Mouse (Mus musculus): ENCODE measurements around the gene Glt6d1. TPM values are rescaled to one million over a fixed set of nuclear protein-coding genes. Genes with fewer than 3 reads are reported as not detected.
"Not testable (repeated sequence)": the region's sequence is repeated elsewhere in the genome, so short reads cannot be mapped to it uniquely, and the experiment has no call there.

Gene Glt6d1
- polyA plus RNA-seq (2012; rRNA removed), result not detected in 2 replicates

DNA sequence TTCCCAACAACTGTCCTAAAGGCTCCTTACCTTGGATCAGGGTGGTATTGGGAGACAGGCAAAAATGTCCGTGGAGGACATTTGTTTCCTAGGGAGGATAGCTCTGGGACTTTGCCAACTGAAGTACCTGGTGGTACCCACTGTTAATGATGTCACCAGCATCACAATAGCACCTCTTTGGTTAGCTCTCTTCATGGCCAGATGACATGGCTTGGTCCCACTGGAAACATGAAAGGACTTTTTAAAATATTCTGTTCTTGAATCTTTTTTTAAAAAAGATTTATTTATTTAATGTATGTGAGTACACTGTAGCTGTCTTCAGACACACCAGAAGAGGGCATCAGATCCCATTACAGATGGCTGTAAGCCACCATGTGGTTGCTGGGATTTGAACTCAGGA, at the start of gene Glt6d1:
Gene Glt6d1 (minus strand): TSS at position 101 of the 400 bp plus-strand sequence.
- DNase-seq (ENCODE audit: low spot score), result not testable (repeated sequence)

GRCm38 (mm10) chr2:25865412-25865811, 49.8 kb upstream of the Glt6d1 start:
- no peak for DNase-seq (ENCODE audit: low spot score)

DNA sequence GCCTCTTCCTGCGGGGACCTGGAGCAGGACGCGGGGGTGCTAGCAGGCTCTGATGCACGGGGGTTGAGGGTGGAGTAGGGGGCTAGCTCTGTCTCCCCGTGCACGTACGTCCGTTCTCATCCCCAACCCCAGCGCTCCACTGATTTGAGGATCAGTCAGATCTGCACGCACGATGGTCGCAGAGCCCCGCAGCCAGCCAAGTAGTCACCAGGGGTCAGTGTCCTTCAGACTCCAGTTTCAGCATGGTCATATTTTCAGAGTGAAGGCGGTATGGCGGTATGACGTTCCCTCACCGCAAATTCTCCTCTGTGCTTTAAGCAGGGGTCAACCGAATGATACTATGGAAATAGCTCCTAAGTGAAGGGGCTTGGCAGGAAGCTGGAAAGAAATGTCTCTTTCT, 48.6 kb upstream of the Glt6d1 start:
- no peak for DNase-seq (ENCODE audit: low spot score)

GRCm38 (mm10) chr2:25863337-25864131, 47.9 kb upstream of the Glt6d1 start, which contains the start of gene Kcnt1:
Kcnt1 (plus strand) TSS chr2:25863734.
- DNase-seq (ENCODE audit: low spot score), result no peak

DNA sequence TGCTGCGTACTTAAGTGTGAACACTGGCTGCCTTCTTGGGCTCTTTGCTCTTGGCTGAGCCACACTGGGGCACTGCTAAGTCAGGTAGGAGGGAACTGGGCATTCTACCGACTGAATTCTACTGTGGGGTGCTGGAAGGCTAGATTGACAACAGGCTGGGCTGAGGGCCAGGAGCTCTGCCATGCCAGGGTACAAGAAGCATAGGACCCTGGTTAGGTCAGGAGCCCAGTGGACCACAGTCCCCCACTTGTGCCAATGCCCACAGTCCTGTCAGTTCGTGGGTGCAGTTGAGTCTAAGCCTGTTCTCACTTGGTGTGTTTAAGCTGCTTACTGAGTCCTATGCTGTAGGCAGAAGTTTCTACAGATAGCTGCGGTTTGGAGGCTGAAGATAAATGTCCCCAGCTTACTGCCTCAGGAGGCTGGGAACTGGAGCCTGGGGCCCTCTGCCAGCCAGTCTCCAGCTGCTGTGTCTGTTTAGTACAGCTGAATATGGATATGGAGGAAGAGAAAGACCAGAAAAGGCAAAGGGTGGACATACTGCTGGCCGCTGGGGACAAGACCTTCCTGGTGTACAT, 47.1 kb upstream of the Glt6d1 start:
- no peak for DNase-seq (ENCODE audit: low spot score)

DNA sequence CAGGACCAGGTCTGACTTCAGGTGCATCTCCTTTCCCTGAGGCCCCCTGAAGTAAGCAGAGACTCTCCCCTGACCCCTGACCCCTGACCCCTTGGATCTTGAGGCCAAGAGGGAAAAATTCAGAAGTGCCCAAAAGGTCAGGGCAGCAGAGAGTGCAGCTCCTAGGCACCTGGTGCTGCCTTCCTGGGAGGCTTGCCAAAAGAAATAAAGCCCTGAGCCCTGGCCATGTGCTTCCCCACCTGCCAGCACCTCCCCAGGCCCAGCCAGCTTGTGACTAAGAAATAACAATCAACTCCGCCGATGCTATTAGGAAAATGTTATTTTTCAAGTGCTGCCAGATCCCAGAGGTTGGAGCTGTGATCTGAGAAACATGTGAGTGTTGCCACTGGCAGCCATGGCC, 46.4 kb upstream of the Glt6d1 start:
- DNase-seq (ENCODE audit: low spot score), result no peak

DNA sequence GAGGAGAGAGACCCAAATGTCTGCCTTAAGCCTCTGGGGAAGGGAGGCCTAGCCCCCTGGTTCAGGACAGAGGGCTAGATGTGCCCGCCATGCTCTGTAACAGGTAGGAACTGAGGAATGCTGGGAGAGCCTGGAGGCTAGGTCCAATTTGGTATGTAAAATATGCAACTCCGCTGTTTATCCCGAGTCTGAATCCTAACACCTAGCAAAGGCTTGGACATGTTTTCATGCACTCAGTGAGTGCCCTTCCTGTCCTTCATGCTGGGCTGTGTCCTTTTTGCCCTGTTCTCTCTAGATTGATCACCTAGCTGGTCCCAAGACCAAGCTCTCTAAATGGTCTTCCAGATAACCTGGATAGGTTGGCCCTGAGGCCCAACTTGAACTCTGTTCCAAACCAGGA, 44.2 kb upstream of the Glt6d1 start:
- DNase-seq (ENCODE audit: low spot score), result no peak

GRCm38 (mm10) chr2:25853998-25854397, 38.4 kb upstream of the Glt6d1 start:
- no peak for DNase-seq (ENCODE audit: low spot score)

GRCm38 (mm10) chr2:25852626-25853025, 37.0 kb upstream of the Glt6d1 start:
- no peak for DNase-seq (ENCODE audit: low spot score)

- peak; percentile 43 for DNase-seq (ENCODE audit: low spot score)
These were observed 34.7 kb upstream of the Glt6d1 start for GRCm38 (mm10) chr2:25850330-25850729.

DNA sequence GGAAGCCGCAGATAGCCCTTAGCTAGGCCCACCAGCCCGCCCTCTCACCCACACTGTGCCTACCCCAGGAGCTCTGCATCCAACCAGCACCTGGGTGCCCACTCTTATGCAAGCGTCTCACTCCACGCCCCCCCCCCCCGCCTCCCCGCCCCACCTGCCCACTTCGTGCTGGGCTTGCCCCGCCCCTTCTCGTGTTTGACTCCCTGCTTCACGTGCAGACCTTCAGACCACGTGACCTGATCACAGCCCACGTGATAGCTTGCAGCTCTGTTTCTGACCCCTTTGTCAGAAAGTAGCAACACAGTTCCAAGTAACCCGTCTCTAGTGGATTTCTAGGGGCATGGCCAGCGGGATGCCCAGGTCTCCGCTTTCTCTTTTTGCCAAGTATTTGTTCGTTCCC, 31.6 kb upstream of the Glt6d1 start, which contains the start of gene Sohlh1:
Gene Sohlh1 (minus strand): TSS at position 23 of the 400 bp plus-strand sequence.
- no peak for DNase-seq (ENCODE audit: low spot score)

DNA sequence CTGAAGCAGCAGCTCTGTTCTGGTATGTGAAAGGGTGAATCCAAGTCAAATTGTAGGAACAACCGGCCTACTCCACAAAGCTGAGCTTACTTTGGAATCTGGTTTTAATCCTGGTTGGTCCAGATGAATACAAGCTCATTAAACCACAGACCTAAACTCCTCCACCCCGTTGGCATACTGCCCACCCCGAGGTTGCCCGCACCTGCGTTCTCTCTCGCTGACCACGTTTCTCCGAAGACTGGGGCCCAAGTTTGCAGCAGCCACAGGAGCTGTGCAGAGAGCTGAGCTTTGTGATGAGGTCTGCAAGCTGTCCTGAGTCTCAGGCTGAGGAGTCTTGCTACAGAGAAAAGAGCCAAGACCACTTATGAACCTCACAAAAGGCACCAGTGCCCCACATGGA, 30.9 kb upstream of the Glt6d1 start:
- no peak for DNase-seq (ENCODE audit: low spot score)

DNA sequence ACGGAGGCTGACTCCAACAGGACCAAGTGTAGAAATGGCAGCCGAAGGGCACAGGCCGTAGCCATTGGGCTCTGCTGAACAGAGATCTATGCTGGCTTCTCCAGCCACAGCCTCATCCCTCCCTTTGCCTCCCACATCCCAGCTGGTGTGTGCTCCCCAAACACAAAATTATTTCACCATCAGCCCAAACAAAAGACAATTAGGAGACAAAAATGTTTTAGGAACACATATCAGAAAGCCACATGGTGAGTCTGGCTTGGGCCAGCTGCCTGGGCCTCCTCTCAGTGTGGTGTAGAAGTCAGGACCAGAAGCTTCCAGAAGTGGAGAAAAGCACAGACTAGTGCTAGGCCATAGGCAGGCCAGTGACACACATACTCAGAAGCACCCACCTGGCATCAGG, 28.4 kb upstream of the Glt6d1 start:
- no peak for DNase-seq (ENCODE audit: low spot score)

DNA sequence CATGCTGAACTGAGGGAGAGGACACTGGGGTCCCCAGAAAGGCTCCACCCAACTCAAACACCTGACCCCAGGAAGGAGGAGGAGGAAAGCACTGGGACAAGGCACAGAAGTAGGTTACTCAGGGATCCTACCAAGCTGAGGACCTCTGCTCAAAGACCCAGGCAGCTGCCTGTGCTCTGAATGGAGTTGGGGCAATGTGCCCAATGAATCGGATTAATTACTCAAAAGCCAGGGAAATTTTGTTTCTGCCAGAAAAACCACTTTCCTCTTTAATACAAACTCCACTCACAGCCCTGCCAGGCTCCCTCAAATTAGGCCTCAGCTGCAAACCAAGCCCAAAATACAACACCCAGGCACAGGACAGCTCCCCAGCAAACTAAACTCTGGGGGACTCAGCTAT, 27.1 kb upstream of the Glt6d1 start:
- DNase-seq (ENCODE audit: low spot score), result no peak

DNA sequence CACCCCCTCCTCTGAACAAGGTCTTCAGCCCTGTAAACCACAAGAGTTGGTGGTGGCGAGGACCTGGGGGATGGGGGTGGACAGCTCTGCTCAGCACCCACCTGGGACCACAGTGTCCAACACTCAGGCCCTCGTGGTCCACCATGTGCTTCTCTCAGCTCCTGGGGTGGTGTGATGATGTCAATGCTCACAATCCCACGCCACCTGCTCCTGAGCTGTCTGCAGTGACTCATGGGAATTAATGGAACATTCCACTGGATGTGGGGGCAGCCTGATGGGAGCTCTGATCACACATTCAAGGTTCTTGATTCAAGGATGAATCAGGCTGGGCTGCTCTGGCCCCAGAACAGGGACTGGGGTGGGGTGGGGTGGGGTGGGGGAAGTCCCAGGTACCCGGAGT, 26.5 kb upstream of the Glt6d1 start:
- DNase-seq (ENCODE audit: low spot score), result no peak

GRCm38 (mm10) chr2:25836291-25836690, 20.6 kb upstream of the Glt6d1 start:
- DNase-seq (ENCODE audit: low spot score), result peak; percentile 42

DNA sequence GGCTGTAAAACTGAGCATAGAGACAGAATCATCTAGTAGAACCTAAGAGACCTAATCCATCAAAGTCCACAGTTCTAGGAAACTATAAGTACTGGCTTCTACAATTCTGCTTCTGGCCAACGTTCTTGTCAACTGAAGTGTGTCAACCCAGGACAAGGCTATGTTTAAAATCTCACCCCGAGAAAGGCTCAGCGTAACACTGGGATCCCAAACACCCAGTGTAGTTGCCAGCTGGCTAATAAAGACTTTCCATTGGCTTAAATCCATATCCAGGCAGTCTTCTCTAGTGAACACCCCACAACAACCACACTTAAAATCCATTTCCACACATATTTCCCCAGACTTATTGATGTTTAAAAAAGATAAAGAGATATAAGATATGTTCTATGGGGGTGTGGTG, 15.1 kb upstream of the Glt6d1 start:
- no peak for DNase-seq (ENCODE audit: low spot score)

- no peak for DNase-seq (ENCODE audit: low spot score)
These were observed 12.8 kb upstream of the Glt6d1 start for GRCm38 (mm10) chr2:25828344-25828947.

- peak; percentile 9 for DNase-seq (ENCODE audit: low spot score)
These were observed 9.1 kb upstream of the Glt6d1 start for GRCm38 (mm10) chr2:25824751-25825150.

GRCm38 (mm10) chr2:25822806-25823205, 7.2 kb upstream of the Glt6d1 start, which contains the start of gene Lcn9:
Lcn9 (plus strand) TSS chr2:25823153.
- DNase-seq (ENCODE audit: low spot score), result no peak

- DNase-seq (ENCODE audit: low spot score), result no peak
These were observed 2.3 kb downstream of the Glt6d1 start for GRCm38 (mm10) chr2:25813364-25813763.

GRCm38 (mm10) chr2:25811711-25812110, 3.9 kb downstream of the Glt6d1 start:
- DNase-seq (ENCODE audit: low spot score), result no peak

- no peak for DNase-seq (ENCODE audit: low spot score)
These were observed 17.6 kb downstream of the Glt6d1 start for GRCm38 (mm10) chr2:25798065-25798464.

All from urinary bladder, adult 2 months (tissue).